Mouse (Mus musculus): ENCODE results near the gene Akap6. TPM values are rescaled to one million over a fixed set of nuclear protein-coding genes. Genes with fewer than 3 reads are reported as not detected.

Akap6 gene
- total and polyA plus RNA-seq, 2 experiments from 2014 or later = 18.2 to 69.3 TPM

- Histone ChIP-seq H3K36me3 (ENCODE audit: insufficient read depth, low read length) (0 out of 2 replicates have a peak, but pooled peaks cover 8% of the 10 kb centered on the region), H3K4me2 (ENCODE audit: low read depth, low read length, poor library complexity, severe bottlenecking) (no peak overlapping the region), H3K27ac (ENCODE audit: low read depth, low read length) (no peak overlapping the region), H3K9ac (replicated peaks; ENCODE audit: low read length, poor library complexity, severe bottlenecking) (no peak overlapping the region), H3K4me1 (ENCODE audit: insufficient read depth, low read length) (no peaks in the 10 kb centered on the region; the same call in 1 of the 2 replicates), H3K27me3 (ENCODE audit: insufficient read depth, low read length) (no peaks in the 10 kb centered on the region), H3K9me3 (ENCODE audit: low read length) (no peaks in the 10 kb centered on the region), H3K4me3 (ENCODE audit: low read depth, low read length) (no peak overlapping the region)
- ATAC-seq (ENCODE audit: low FRiP score) = 0 out of 2 replicates have a peak, but pooled peaks have one; percentile 49
- no peak for TF ChIP-seq CTCF (IDR thresholded peaks at IDR 0.05)
- 50% methylated on average over 4 of the region's 4 CpGs for WGBS
- DNase-seq (ENCODE audit: low spot score) = no peak
Measured at GRCm38 (mm10) chr12:53145516-53145915, 446.3 kb downstream of the Akap6 start.

- no peak for TF ChIP-seq CTCF (IDR thresholded peaks at IDR 0.05)
- no peak overlapping the region for H3K9ac ChIP-seq (replicated peaks; ENCODE audit: low read length, poor library complexity, severe bottlenecking)
- H3K4me3 ChIP-seq (ENCODE audit: low read depth, low read length) = no peak overlapping the region
- no peak for ATAC-seq (ENCODE audit: low FRiP score)
- 0 out of 2 replicates have a peak, but pooled peaks cover 3% of the 10 kb centered on the region for H3K36me3 ChIP-seq (ENCODE audit: insufficient read depth, low read length)
- no peaks in the 10 kb centered on the region; the same call in 1 of the 2 replicates for H3K4me1 ChIP-seq (ENCODE audit: insufficient read depth, low read length)
- H3K27ac ChIP-seq (ENCODE audit: low read depth, low read length) = no peak overlapping the region
- WGBS = 40% methylated on average over 11 of the region's 11 CpGs
- peak; percentile 71 for DNase-seq (ENCODE audit: low spot score)
- H3K4me2 ChIP-seq (ENCODE audit: low read depth, low read length, poor library complexity, severe bottlenecking) = no peak overlapping the region; the same call in 1 of the 2 replicates
- no peaks in the 10 kb centered on the region for H3K9me3 ChIP-seq (ENCODE audit: low read length)
- H3K27me3 ChIP-seq (ENCODE audit: insufficient read depth, low read length) = no peaks in the 10 kb centered on the region
Measured at GRCm38 (mm10) chr12:53146460-53147050, 447.4 kb downstream of the Akap6 start.

- no peak for DNase-seq (ENCODE audit: low spot score)
- WGBS = 82% methylated on average over 11 of the region's 11 CpGs
Measured at GRCm38 (mm10) chr12:53147696-53148095, 448.5 kb downstream of the Akap6 start.

GRCm38 (mm10) chr12:53168189-53169003 is 469.2 kb downstream of the Akap6 start:
- ATAC-seq (ENCODE audit: low FRiP score) (no peak), DNase-seq (ENCODE audit: low spot score) (no peak)
- no peak overlapping the region for H3K4me2 ChIP-seq (ENCODE audit: low read depth, low read length, poor library complexity, severe bottlenecking)
- no peaks in the 10 kb centered on the region for H3K4me1 ChIP-seq (ENCODE audit: insufficient read depth, low read length)
- no peak overlapping the region for H3K4me3 ChIP-seq (ENCODE audit: low read depth, low read length)
- no peaks in the 10 kb centered on the region for H3K9me3 ChIP-seq (ENCODE audit: low read length)
- no peak for TF ChIP-seq CTCF (IDR thresholded peaks at IDR 0.05)
- no peak overlapping the region for H3K27ac ChIP-seq (ENCODE audit: low read depth, low read length)
- WGBS = 92% methylated on average over 8 of the region's 8 CpGs
- H3K36me3 ChIP-seq (ENCODE audit: insufficient read depth, low read length) = no peaks in the 10 kb centered on the region
- H3K9ac ChIP-seq (replicated peaks; ENCODE audit: low read length, poor library complexity, severe bottlenecking) = no peak overlapping the region
- no peaks in the 10 kb centered on the region for H3K27me3 ChIP-seq (ENCODE audit: insufficient read depth, low read length)

More at GRCm38 (mm10) chr12:53147696-53148095, 448.5 kb downstream of the Akap6 start:
- Histone ChIP-seq H3K27me3 (ENCODE audit: insufficient read depth, low read length) (no peaks in the 10 kb centered on the region), H3K4me1 (ENCODE audit: insufficient read depth, low read length) (no peaks in the 10 kb centered on the region; the same call in 1 of the 2 replicates), H3K9ac (replicated peaks; ENCODE audit: low read length, poor library complexity, severe bottlenecking) (no peak overlapping the region), H3K9me3 (ENCODE audit: low read length) (no peaks in the 10 kb centered on the region), H3K27ac (ENCODE audit: low read depth, low read length) (no peak overlapping the region), H3K4me3 (ENCODE audit: low read depth, low read length) (no peak overlapping the region), H3K36me3 (ENCODE audit: insufficient read depth, low read length) (no peaks in the 10 kb centered on the region), H3K4me2 (ENCODE audit: low read depth, low read length, poor library complexity, severe bottlenecking) (no peak overlapping the region)
- no peak for ATAC-seq (ENCODE audit: low FRiP score)
- TF ChIP-seq CTCF (IDR thresholded peaks at IDR 0.05) = no peak

- Histone ChIP-seq H3K27me3 (ENCODE audit: insufficient read depth, low read length) (no peaks in the 10 kb centered on the region), H3K27ac (ENCODE audit: low read depth, low read length) (no peak overlapping the region), H3K9me3 (ENCODE audit: low read length) (no peaks in the 10 kb centered on the region), H3K4me1 (ENCODE audit: insufficient read depth, low read length) (no peaks in the 10 kb centered on the region), H3K9ac (replicated peaks; ENCODE audit: low read length, poor library complexity, severe bottlenecking) (no peak overlapping the region), H3K36me3 (ENCODE audit: insufficient read depth, low read length) (no peaks in the 10 kb centered on the region), H3K4me3 (ENCODE audit: low read depth, low read length) (no peak overlapping the region), H3K4me2 (ENCODE audit: low read depth, low read length, poor library complexity, severe bottlenecking) (no peak overlapping the region)
- WGBS = 94% methylated on average over 7 of the region's 7 CpGs
- ATAC-seq (ENCODE audit: low FRiP score) (no peak), DNase-seq (ENCODE audit: low spot score) (no peak)
- TF ChIP-seq CTCF (IDR thresholded peaks at IDR 0.05) = no peak
Measured at GRCm38 (mm10) chr12:53191435-53191834, 492.3 kb downstream of the Akap6 start.

- H3K9me3 ChIP-seq (ENCODE audit: low read length) = no peaks in the 10 kb centered on the region
- H3K9ac ChIP-seq (replicated peaks; ENCODE audit: low read length, poor library complexity, severe bottlenecking) = no peak overlapping the region
- TF ChIP-seq CTCF (IDR thresholded peaks at IDR 0.05) = no peak
- DNase-seq (ENCODE audit: low spot score) (no peak), ATAC-seq (ENCODE audit: low FRiP score) (no peak)
- H3K4me2 ChIP-seq (ENCODE audit: low read depth, low read length, poor library complexity, severe bottlenecking) = no peak overlapping the region
- H3K27me3 ChIP-seq (ENCODE audit: insufficient read depth, low read length) = no peaks in the 10 kb centered on the region
- no peaks in the 10 kb centered on the region for H3K36me3 ChIP-seq (ENCODE audit: insufficient read depth, low read length)
- no peak overlapping the region for H3K27ac ChIP-seq (ENCODE audit: low read depth, low read length)
- no peaks in the 10 kb centered on the region for H3K4me1 ChIP-seq (ENCODE audit: insufficient read depth, low read length)
- no peak overlapping the region for H3K4me3 ChIP-seq (ENCODE audit: low read depth, low read length)
- 83% methylated on average over 5 of the region's 5 CpGs for WGBS
Measured at GRCm38 (mm10) chr12:53193664-53194063, 494.5 kb downstream of the Akap6 start.

Other genes starting within 250 kb of the Akap6 start
- gene Arhgap5, start 195.4 kb upstream of the Akap6 start, total RNA-seq (2014; rRNA removed) = 74.0 and 87.7 TPM in 2 replicates
- 28.6 and 34.6 TPM in 2 replicates for gene Arhgap5, start 195.4 kb upstream of the Akap6 start, polyA plus RNA-seq (2015; fragmentation: Nextera tagmentation; extraction: Ambion mirVana)

Data from midbrain, postnatal 0 days (tissue).